Mouse (Mus musculus) embryonic facial prominence, embryonic 11.5 days (tissue): ENCODE measurements around the gene Bak1. TPM values are rescaled to one million over a fixed set of nuclear protein-coding genes. Genes with fewer than 3 reads are reported as not detected.
A peak's percentile ranks its signal among the peaks of the same experiment; 100 is the strongest.

ENCODE experiments used
- ATAC-seq: fragments of 200-750 bp; cut with Nextera tagmentation; replicated peaks from 2 replicates; pipeline ENCODE4 v1.8.0; 2017; ENCODE audit warnings: low read depth; ENCODE audit not compliant: insufficient number of reproducible peaks, low FRiP score, low TSS enrichment
- DNase-seq: peaks from one replicate; pipeline ENCODE4 v3.0.0-alpha.2; 2015; ENCODE audit warnings: low spot score
- H3K27ac ChIP-seq: fragments of 300-500 bp; sonication (generic); replicated peaks from 2 replicates; pipeline ENCODE4 v1.5.1; 2014; ENCODE audit warnings: mild to moderate bottlenecking, low read depth, low read length, control low read depth
- H3K27me3 ChIP-seq: fragments of 300-500 bp; sonication (generic); 2 replicates; pipeline ENCODE4 v1.6.1; 2014; ENCODE audit warnings: mild to moderate bottlenecking, low read length, moderate library complexity, mixed read lengths; ENCODE audit not compliant: control insufficient read depth, insufficient read depth
- H3K36me3 ChIP-seq: fragments of 300-500 bp; sonication (generic); replicated peaks from 2 replicates; pipeline ENCODE4 v1.6.1; 2014; ENCODE audit warnings: low read depth, mild to moderate bottlenecking, low read length, moderate library complexity, mixed read lengths; ENCODE audit not compliant: control insufficient read depth, insufficient read depth
- H3K4me1 ChIP-seq: fragments of 300-500 bp; sonication (generic); 2 replicates; pipeline ENCODE4 v1.6.1; 2014; ENCODE audit warnings: low read length, mixed read lengths; ENCODE audit not compliant: control insufficient read depth, insufficient read depth
- H3K4me2 ChIP-seq: fragments of 300-500 bp; sonication (generic); 2 replicates; pipeline ENCODE4 v1.6.1; 2014; ENCODE audit warnings: low read depth, mild to moderate bottlenecking, control low read depth, low read length, moderate library complexity
- H3K4me3 ChIP-seq: fragments of 300-500 bp; sonication (generic); 2 replicates; pipeline ENCODE4 v1.5.1; 2014; ENCODE audit warnings: low read depth, low read length, control low read depth
- H3K9ac ChIP-seq: fragments of 300-500 bp; sonication (generic); replicated peaks from 2 replicates; pipeline ENCODE4 v1.6.1; 2014; ENCODE audit warnings: mild to moderate bottlenecking, control low read depth, low read length
- H3K9me3 ChIP-seq: fragments of 300-500 bp; sonication (generic); replicated peaks from 2 replicates; pipeline ENCODE4 v1.6.1; 2016; ENCODE audit warnings: mild to moderate bottlenecking, low read length, inconsistent platforms, mixed read lengths; ENCODE audit not compliant: control insufficient read depth
- WGBS: fragments of 180-500 bp; shearing (Covaris S2); extraction: QIAGEN DNeasy Blood & Tissue Kit; methylation state at CpG from one replicate; pipeline ENCODE4 v1.1.7; 2014; 5-methylcytosine and 5-hydroxymethylcytosine counted together
- polyA plus RNA-seq: library from polyadenylated mRNA; unstranded; fragments of >200 nt; fragmentation: Nextera tagmentation; extraction: Ambion mirVana; gene quantifications from 2 replicates; pipeline ENCODE4 v1.2.1, GENCODE M21; 2014

Gene Bak1
- polyA plus RNA-seq, 1 experiment from 2014 or later = 12.9 TPM

- WGBS = 90% methylated on average over 15 of the region's 15 CpGs
- H3K27ac ChIP-seq = no peak overlapping the region
- H3K4me1 ChIP-seq = peaks cover 10% of the 10 kb centered on the region; the same call in 1 of the 2 replicates
- H3K9me3 ChIP-seq = no peaks in the 10 kb centered on the region
- H3K4me3 ChIP-seq = no peak overlapping the region
- H3K27me3 ChIP-seq = no peaks in the 10 kb centered on the region
- no peak overlapping the region; the same call in 1 of the 2 replicates for H3K4me2 ChIP-seq
- ATAC-seq = no peak
- no peak for DNase-seq
- no peak overlapping the region for H3K9ac ChIP-seq
- H3K36me3 ChIP-seq = peaks cover 12% of the 10 kb centered on the region
These were observed 54.3 kb downstream of the Bak1 start for GRCm38 (mm10) chr17:26974547-26974946.

DNA sequence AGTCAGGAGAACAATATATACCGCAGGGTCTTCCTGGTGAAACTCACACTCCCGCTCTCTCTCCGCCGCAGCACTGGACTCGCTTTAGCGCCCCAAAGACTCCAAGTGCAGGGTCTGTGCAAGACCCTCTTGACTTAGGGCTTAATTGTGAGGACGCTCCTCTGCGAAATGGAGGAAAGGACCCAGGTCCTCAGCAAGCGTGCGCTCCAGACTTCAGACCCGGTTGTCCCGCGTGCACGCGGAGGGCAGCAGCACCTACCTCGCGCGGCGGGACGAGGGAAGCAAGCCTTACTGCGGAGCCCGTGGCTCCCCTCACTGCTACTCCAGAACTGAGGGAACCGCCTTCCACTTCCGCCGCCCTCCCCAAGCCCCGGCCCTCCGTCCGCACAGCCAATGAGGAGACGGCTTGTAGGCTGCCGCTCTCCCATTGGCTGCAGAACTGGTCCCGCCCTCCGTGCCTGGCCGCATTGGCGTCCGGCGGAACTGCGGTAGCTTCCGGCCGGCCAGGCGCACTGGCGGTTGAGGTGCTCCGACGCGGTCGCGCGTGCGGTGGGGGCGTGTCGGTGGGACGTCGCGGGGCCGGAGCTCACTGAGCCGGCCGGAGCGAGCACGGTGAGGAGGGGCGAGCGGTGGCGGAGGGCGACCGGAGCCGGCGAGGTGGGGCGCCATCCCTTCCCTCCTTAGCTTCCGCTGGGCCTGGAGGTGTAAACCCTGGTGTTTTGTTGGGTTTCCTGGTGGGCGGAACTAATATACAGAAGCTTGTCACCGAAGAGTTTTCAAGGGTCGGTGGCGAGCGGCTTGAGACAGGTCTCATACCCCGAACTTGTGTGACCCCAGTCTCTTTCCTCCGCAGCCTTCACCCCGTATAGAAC is 55.9 kb downstream of the Bak1 start, which contains the start of gene Zbtb9:
Gene Zbtb9, plus strand, starts transcription at position 465 of the 872 bp plus-strand sequence.
- H3K4me1 ChIP-seq = peaks cover 10% of the 10 kb centered on the region; the same call in 1 of the 2 replicates
- WGBS = under 1% methylated on average over 75 of the region's 75 CpGs
- H3K4me3 ChIP-seq = peak within 1 kb of the TSS; percentile 83
- no peaks in the 10 kb centered on the region for H3K27me3 ChIP-seq
- H3K9ac ChIP-seq = peak within 1 kb of the TSS; percentile 81
- H3K27ac ChIP-seq = peak within 1 kb of the TSS; percentile 78
- H3K4me2 ChIP-seq = peak within 1 kb of the TSS; percentile 80
- ATAC-seq = peak; percentile 99
- peaks cover 11% of the 10 kb centered on the region for H3K36me3 ChIP-seq
- peak; percentile 97 for DNase-seq
- H3K9me3 ChIP-seq = no peaks in the 10 kb centered on the region

- ATAC-seq (no peak), DNase-seq (no peak)
- peak overlapping the region; percentile 80 for H3K4me2 ChIP-seq
- H3K27me3 ChIP-seq = no peaks in the 10 kb centered on the region
- 5% methylated on average over 3 of the region's 3 CpGs for WGBS
- H3K9ac ChIP-seq = peak overlapping the region; percentile 81
- H3K9me3 ChIP-seq = no peaks in the 10 kb centered on the region
- H3K27ac ChIP-seq = no peak overlapping the region; the same call in 1 of the 2 replicates
- peak overlapping the region; percentile 83 for H3K4me3 ChIP-seq
- peaks cover 7% of the 10 kb centered on the region for H3K36me3 ChIP-seq
- H3K4me1 ChIP-seq = peaks cover 10% of the 10 kb centered on the region; the same call in 1 of the 2 replicates
These were observed 56.7 kb downstream of the Bak1 start for GRCm38 (mm10) chr17:26972107-26972506.

GRCm38 (mm10) chr17:26971247-26971905 is 57.4 kb downstream of the Bak1 start:
- Histone ChIP-seq H3K9ac (peak overlapping the region; percentile 10; the same call in 1 of the 2 replicates), H3K27me3 (no peaks in the 10 kb centered on the region), H3K4me3 (no peak overlapping the region), H3K4me1 (peaks cover 10% of the 10 kb centered on the region; the same call in 1 of the 2 replicates), H3K9me3 (no peaks in the 10 kb centered on the region), H3K36me3 (peaks cover 8% of the 10 kb centered on the region), H3K27ac (no peak overlapping the region), H3K4me2 (peak overlapping the region; percentile 3)
- DNase-seq (no peak), ATAC-seq (no peak)
- WGBS = 40% methylated on average over 6 of the region's 8 CpGs

DNA sequence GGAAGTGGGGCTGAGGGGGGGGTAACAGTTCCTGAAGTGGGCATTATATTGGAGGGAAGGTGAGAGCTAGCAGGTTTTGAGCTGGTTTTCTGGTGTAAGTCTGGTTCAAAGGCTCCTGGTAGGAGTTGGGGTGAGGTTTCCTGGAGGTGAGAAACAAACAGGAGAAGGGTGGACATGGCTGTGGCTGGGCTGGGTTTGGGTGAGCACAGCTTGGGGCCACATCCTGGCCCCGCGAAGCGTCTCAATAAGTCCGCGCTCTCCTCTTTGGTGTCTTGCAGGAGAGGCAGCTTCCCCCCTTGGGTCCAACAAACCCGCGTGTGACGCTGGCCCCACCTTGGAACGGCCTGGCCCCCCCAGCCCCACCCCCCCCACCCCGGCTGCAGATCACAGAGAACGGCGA is 58.6 kb downstream of the Bak1 start:
- no peak overlapping the region for H3K9ac ChIP-seq
- no peaks in the 10 kb centered on the region for H3K27me3 ChIP-seq
- no peak for ATAC-seq
- 71% methylated on average over 7 of the region's 12 CpGs for WGBS
- DNase-seq = no peak
- H3K4me2 ChIP-seq = no peak overlapping the region
- peaks cover 10% of the 10 kb centered on the region; the same call in 1 of the 2 replicates for H3K4me1 ChIP-seq
- no peaks in the 10 kb centered on the region for H3K9me3 ChIP-seq
- no peak overlapping the region for H3K27ac ChIP-seq
- H3K36me3 ChIP-seq = peaks cover 2% of the 10 kb centered on the region
- no peak overlapping the region for H3K4me3 ChIP-seq

Other genes with a start within 250 kb of the Bak1 start
- 52.4 and 54.2 TPM in 2 replicates for gene Bnip1, start 247.9 kb downstream of the Bak1 start, polyA plus RNA-seq
- gene Nkx2-5, start 184.0 kb downstream of the Bak1 start, polyA plus RNA-seq = 1.8 and 2.2 TPM in 2 replicates
- 3.9 and 5.6 TPM in 2 replicates for gene Kifc5b, start 111.9 kb downstream of the Bak1 start, polyA plus RNA-seq
- 3.7 TPM in 2 replicates for gene Phf1, start 96.0 kb downstream of the Bak1 start, polyA plus RNA-seq
- 153 and 163 TPM in 2 replicates for gene Cuta, start 89.4 kb downstream of the Bak1 start, polyA plus RNA-seq
- gene Syngap1, start 87.8 kb downstream of the Bak1 start, polyA plus RNA-seq = 2.3 and 2.8 TPM in 2 replicates
- gene Zbtb9, start 55.8 kb downstream of the Bak1 start, polyA plus RNA-seq = 10.1 and 11.9 TPM in 2 replicates
- gene Itpr3, start 28.3 kb upstream of the Bak1 start, polyA plus RNA-seq = 1.5 and 1.7 TPM in 2 replicates
- 339 and 373 TPM in 2 replicates for gene Uqcc2, start 104.9 kb upstream of the Bak1 start, polyA plus RNA-seq
- 0.11 and 0.20 TPM in 2 replicates for gene Ip6k3, start 138.8 kb upstream of the Bak1 start, polyA plus RNA-seq
- 12.0 and 12.2 TPM in 2 replicates for gene Lemd2, start 175.5 kb upstream of the Bak1 start, polyA plus RNA-seq